Mouse (Mus musculus): ENCODE results near the gene Ralgapa2. TPM values are rescaled to one million over a fixed set of nuclear protein-coding genes. Genes with fewer than 3 reads are reported as not detected.

Gene Ralgapa2
- total RNA-seq (2021), result 1 to 10 TPM; 7.0 to 8.2 TPM
- long read RNA-seq, experiment 1, partial matches to known transcripts, result 0 of 2 reads
- long read RNA-seq, experiment 1, other reads (novel, unspliced or antisense), result 2 of 2 reads
- long read RNA-seq, experiment 2, partial matches to known transcripts, result 0 of 1 reads
- long read RNA-seq, experiment 2, other reads (novel, unspliced or antisense), result 1 of 1 reads

- peak; percentile 97 to 98 for DNase-seq (ENCODE audit: low spot score in 2 of 2)
Measured at GRCm38 (mm10) chr2:146511911-146512580, at the start of gene Ralgapa2. Gene Ralgapa2 (minus strand): TSS chr2:146512344.

- no peak for DNase-seq (ENCODE audit: low spot score in 2 of 2)
Measured at GRCm38 (mm10) chr2:146561505-146561904, 49.4 kb upstream of the Ralgapa2 start.

- DNase-seq (ENCODE audit: low spot score in 2 of 2), result no peak
Measured at GRCm38 (mm10) chr2:146560633-146561043, 48.5 kb upstream of the Ralgapa2 start.

- DNase-seq (ENCODE audit: low spot score in 2 of 2), result no peak
Measured at GRCm38 (mm10) chr2:146556148-146556547, 44.0 kb upstream of the Ralgapa2 start.

- DNase-seq (ENCODE audit: low spot score in 2 of 2), result no peak
Measured at GRCm38 (mm10) chr2:146555351-146555750, 43.2 kb upstream of the Ralgapa2 start.

GRCm38 (mm10) chr2:146553701-146554100 lies 41.6 kb upstream of the Ralgapa2 start:
- no peak for DNase-seq (ENCODE audit: low spot score in 2 of 2)

- no peak for DNase-seq (ENCODE audit: low spot score in 2 of 2)
Measured at GRCm38 (mm10) chr2:146551818-146552217, 39.7 kb upstream of the Ralgapa2 start.

- DNase-seq (ENCODE audit: low spot score in 2 of 2), result no peak
Measured at GRCm38 (mm10) chr2:146549111-146549776, 37.1 kb upstream of the Ralgapa2 start.

- DNase-seq (ENCODE audit: low spot score in 2 of 2), result no peak
Measured at GRCm38 (mm10) chr2:146544155-146544814, 32.1 kb upstream of the Ralgapa2 start.

GRCm38 (mm10) chr2:146533118-146533949 lies 21.2 kb upstream of the Ralgapa2 start:
- no peak for DNase-seq (ENCODE audit: low spot score in 2 of 2)

GRCm38 (mm10) chr2:146532493-146532892 lies 20.3 kb upstream of the Ralgapa2 start:
- no peak for DNase-seq (ENCODE audit: low spot score in 2 of 2)

GRCm38 (mm10) chr2:146525483-146525882 lies 13.3 kb upstream of the Ralgapa2 start:
- DNase-seq (ENCODE audit: low spot score in 2 of 2), result no peak

GRCm38 (mm10) chr2:146524685-146525415 lies 12.7 kb upstream of the Ralgapa2 start:
- no peak for DNase-seq (ENCODE audit: low spot score in 2 of 2)

GRCm38 (mm10) chr2:146516894-146517293 lies 4.8 kb upstream of the Ralgapa2 start:
- DNase-seq (ENCODE audit: low spot score in 2 of 2), result no peak

GRCm38 (mm10) chr2:146515081-146515480 lies 2.9 kb upstream of the Ralgapa2 start:
- no peak for DNase-seq (ENCODE audit: low spot score in 2 of 2)

- DNase-seq (ENCODE audit: low spot score in 2 of 2), result no peak
Measured at GRCm38 (mm10) chr2:146512581-146512920, 407 bp upstream of the Ralgapa2 start.

GRCm38 (mm10) chr2:146511401-146511865 lies 711 bp downstream of the Ralgapa2 start:
- DNase-seq (ENCODE audit: low spot score in 2 of 2), result no peak

GRCm38 (mm10) chr2:146510780-146511179 lies 1.4 kb downstream of the Ralgapa2 start:
- DNase-seq (ENCODE audit: low spot score in 2 of 2), result no peak

GRCm38 (mm10) chr2:146502578-146503311 lies 9.4 kb downstream of the Ralgapa2 start:
- no peak for DNase-seq (ENCODE audit: low spot score in 2 of 2)

GRCm38 (mm10) chr2:146500067-146500466 lies 12.1 kb downstream of the Ralgapa2 start:
- DNase-seq (ENCODE audit: low spot score in 2 of 2), result no peak

Data from gastrocnemius, postnatal 4 days (tissue).